Comparison of ENCODE assay signal across 27 mouse cellular contexts in genomic region chr4:120071411-120071810, GRCm38 (mm10). TPM values are rescaled to one million over a fixed set of nuclear protein-coding genes. Genes with fewer than 3 reads are reported as not detected.
A peak's percentile ranks its signal among the peaks of the same experiment; 100 is the strongest.
DNase-seq lines count a peak whose midpoint lies in the region; ATAC-seq and TF ChIP-seq lines count a peak whose summit lies in the region.
"Had no signal": no experiment of that assay in that cellular context is flagged by ENCODE, and none has a peak within 500 bp of the region (broad histone marks: within the 10 kb centered on the region; RNA-seq: fewer than 3 reads in every experiment).

No protein-coding gene starts in this region.

- no peak for DNase-seq in left cerebral cortex, adult 2 months (ENCODE audit: extremely low spot score in 1 of 2, low spot score in 2 of 2)
- DNase-seq in left cerebral cortex, adult 9 months (ENCODE audit: low spot score in 2 of 2), result no peak
- no peak for DNase-seq in stomach, postnatal 0 days (ENCODE audit: low spot score)
- peak; percentile 47 for DNase-seq in gonadal fat pad, adult 2 months (ENCODE audit: low read depth)
- DNase-seq in heart, adult 9 months (ENCODE audit: low spot score in 2 of 2), result no peak
- DNase-seq in T-cell, adult 2 months (ENCODE audit: low spot score), result no peak
- DNase-seq: adrenal gland, adult 8-10 months; embryo, embryonic 11 days; forebrain, postnatal 0 days had no signal

- 73% methylated on average over 3 of the region's 3 CpGs for WGBS in stomach, embryonic 15.5 days
- WGBS in stomach, postnatal 0 days, result 60% methylated on average over 3 of the region's 3 CpGs
- 59% methylated on average over 3 of the region's 3 CpGs for WGBS in stomach, embryonic 16.5 days

- intact Hi-C loops in left cerebral cortex, adult 2 months (cut with DNase I), result no loop called here

- TF ChIP-seq EP300 in stomach, postnatal 0 days (optimal IDR thresholded peaks at IDR 0.05), result no peak

- 0 out of 2 replicates have a peak overlapping the region, but pooled peaks have one; percentile 32 for H3K27ac ChIP-seq in left cerebral cortex, adult 2 months
- H3K27ac ChIP-seq in stomach, embryonic 15.5 days, result peak overlapping the region; percentile 37; the same call in 1 of the 2 replicates
- no peak overlapping the region for H3K27ac ChIP-seq in stomach, postnatal 0 days (replicated peaks)
- H3K27ac ChIP-seq in stomach, embryonic 16.5 days (ENCODE audit: low read length), result no peak overlapping the region; the same call in 1 of the 2 replicates
- H3K27ac ChIP-seq: embryonic facial prominence, embryonic 13.5 days; embryonic facial prominence, embryonic 15.5 days; forebrain, embryonic 13.5 days; forebrain, embryonic 15.5 days had no signal

- H3K36me3 ChIP-seq in stomach, embryonic 15.5 days, result no peaks in the 10 kb centered on the region
- no peaks in the 10 kb centered on the region for H3K36me3 ChIP-seq in stomach, postnatal 0 days (ENCODE audit: control insufficient read depth, insufficient read depth, low read length)
- no peaks in the 10 kb centered on the region for H3K36me3 ChIP-seq in stomach, embryonic 16.5 days (ENCODE audit: control insufficient read depth, insufficient read depth, low read length)
- H3K36me3 ChIP-seq: embryonic facial prominence, embryonic 13.5 days; embryonic facial prominence, embryonic 15.5 days; forebrain, embryonic 15.5 days had no signal

- no peak overlapping the region for H3K4me3 ChIP-seq in left cerebral cortex, adult 2 months
- no peak overlapping the region for H3K4me3 ChIP-seq in stomach, embryonic 15.5 days (replicated peaks)
- no peak overlapping the region for H3K4me3 ChIP-seq in stomach, postnatal 0 days (ENCODE audit: low read depth, low read length)
- H3K4me3 ChIP-seq in stomach, embryonic 16.5 days (replicated peaks; ENCODE audit: low read length), result no peak overlapping the region
- H3K4me3 ChIP-seq: embryonic facial prominence, embryonic 13.5 days; embryonic facial prominence, embryonic 15.5 days; erythroblast, embryonic 14.5 days; forebrain, embryonic 13.5 days; forebrain, embryonic 15.5 days had no signal

- no peaks in the 10 kb centered on the region for H3K9me3 ChIP-seq in stomach, embryonic 15.5 days
- no peaks in the 10 kb centered on the region for H3K9me3 ChIP-seq in stomach, postnatal 0 days (ENCODE audit: control insufficient read depth, low read length)
- no peaks in the 10 kb centered on the region for H3K9me3 ChIP-seq in stomach, embryonic 16.5 days (replicated peaks; ENCODE audit: control insufficient read depth, low read length)
- H3K9me3 ChIP-seq: embryonic facial prominence, embryonic 13.5 days; embryonic facial prominence, embryonic 15.5 days; forebrain, embryonic 13.5 days; forebrain, embryonic 15.5 days had no signal

- H3K9ac ChIP-seq in stomach, embryonic 15.5 days, result no peak overlapping the region
- no peak overlapping the region for H3K9ac ChIP-seq in stomach, postnatal 0 days (ENCODE audit: low read length)
- no peak overlapping the region for H3K9ac ChIP-seq in stomach, embryonic 16.5 days (ENCODE audit: low read length)
- H3K9ac ChIP-seq: embryonic facial prominence, embryonic 13.5 days; embryonic facial prominence, embryonic 15.5 days; forebrain, embryonic 13.5 days; forebrain, embryonic 15.5 days; forebrain, postnatal 0 days had no signal

- H3K4me2 ChIP-seq in stomach, embryonic 15.5 days, result no peak overlapping the region; the same call in 1 of the 2 replicates
- no peak overlapping the region for H3K4me2 ChIP-seq in stomach, postnatal 0 days (replicated peaks; ENCODE audit: low read depth)
- peak overlapping the region; percentile 7; the same call in 1 of the 2 replicates for H3K4me2 ChIP-seq in stomach, embryonic 16.5 days (ENCODE audit: low read depth, low read length)
- H3K4me2 ChIP-seq: embryonic facial prominence, embryonic 13.5 days; embryonic facial prominence, embryonic 15.5 days; forebrain, embryonic 13.5 days; forebrain, embryonic 15.5 days had no signal

- no peak for ATAC-seq in stomach, embryonic 15.5 days (ENCODE audit: insufficient read depth, low FRiP score, low read depth)
- ATAC-seq in stomach, postnatal 0 days (ENCODE audit: low FRiP score, low TSS enrichment), result no peak
- 0 out of 2 replicates have a peak, but pooled peaks have one; percentile 2 for ATAC-seq in stomach, embryonic 16.5 days (ENCODE audit: insufficient read depth, low FRiP score)
- ATAC-seq: activated CD4-positive, CD25-positive, alpha-beta regulatory T cell, adult 4 months; forebrain, embryonic 13.5 days; forebrain, embryonic 15.5 days; forebrain, postnatal 0 days had no signal

- peaks cover 2% of the 10 kb centered on the region; the same call in 1 of the 2 replicates for H3K4me1 ChIP-seq in stomach, embryonic 15.5 days
- no peaks in the 10 kb centered on the region for H3K4me1 ChIP-seq in stomach, postnatal 0 days (replicated peaks; ENCODE audit: control insufficient read depth, insufficient read depth)
- peaks cover 16% of the 10 kb centered on the region; the same call in 1 of the 2 replicates for H3K4me1 ChIP-seq in stomach, embryonic 16.5 days (ENCODE audit: control insufficient read depth, insufficient read depth, low read length)

- no peak for TF ChIP-seq CTCF in left cerebral cortex, adult 2 months (IDR thresholded peaks at IDR 0.05)
- TF ChIP-seq CTCF in stomach, postnatal 0 days (IDR thresholded peaks at IDR 0.05; ENCODE audit: low read depth), result no peak

- no peaks in the 10 kb centered on the region for H3K27me3 ChIP-seq in stomach, embryonic 15.5 days (replicated peaks)
- H3K27me3 ChIP-seq in stomach, postnatal 0 days (ENCODE audit: control insufficient read depth, insufficient read depth, low read length), result no peaks in the 10 kb centered on the region
- no peaks in the 10 kb centered on the region; the same call in 1 of the 2 replicates for H3K27me3 ChIP-seq in stomach, embryonic 16.5 days (ENCODE audit: control insufficient read depth, insufficient read depth, low read length)
- H3K27me3 ChIP-seq: embryonic facial prominence, embryonic 13.5 days; embryonic facial prominence, embryonic 15.5 days; forebrain, embryonic 13.5 days; forebrain, embryonic 15.5 days had no signal

RNA-seq across cellular contexts. Expression of gene AL607142.1, which starts 6.6 kb away (rescaled TPM):
- total RNA-seq in left cerebral cortex, adult 2 months (2021), result not detected
- not detected in 2 replicates for polyA plus RNA-seq in stomach, embryonic 15.5 days (2015; fragmentation: Nextera tagmentation; extraction: Ambion mirVana)
- not detected in 2 replicates for polyA plus RNA-seq in stomach, postnatal 0 days (2015; fragmentation: Nextera tagmentation; extraction: Ambion mirVana)
- polyA plus RNA-seq in gonadal fat pad, adult 2 months (2012; rRNA removed), result not detected in 2 replicates
- polyA plus RNA-seq in stomach, embryonic 16.5 days (2015; fragmentation: Nextera tagmentation; extraction: Ambion mirVana), result not detected in 2 replicates
- total RNA-seq: adrenal gland, adult 18-20 months; adrenal gland, adult 8-10 months; adrenal gland, postnatal 14 days; adrenal gland, postnatal 36 days; common myeloid progenitor, adult 5-6 weeks; ES-E14; forebrain, postnatal 0 days; MEL had no signal
- polyA plus RNA-seq: activated CD4-positive, CD25-positive, alpha-beta regulatory T cell, adult 4 months; C2C12; cerebellum, adult 2 months; embryonic facial prominence, embryonic 11.5 days; embryonic facial prominence, embryonic 13.5 days; embryonic facial prominence, embryonic 15.5 days; erythroblast, embryonic 14.5 days; forebrain, embryonic 11.5 days; forebrain, embryonic 13.5 days; forebrain, embryonic 15.5 days; forebrain, postnatal 0 days had no signal

Comparison
In these comparisons a context has a peak if more than half of its experiments do, and no peak if none do; other contexts are left out.
1. H3K27ac ChIP-seq: peak in left cerebral cortex, adult 2 months (single experiment) and stomach, embryonic 15.5 days (single experiment); none in stomach, postnatal 0 days (single experiment) and stomach, embryonic 16.5 days (single experiment).